Mouse (Mus musculus) gastrocnemius, postnatal 10 days (tissue): ENCODE measurements around the gene Krtap11-1. TPM values are rescaled to one million over a fixed set of nuclear protein-coding genes. Genes with fewer than 3 reads are reported as not detected.

Source experiments
- DNase-seq: peaks from one replicate; pipeline ENCODE4 v3.0.0; 2021; ENCODE audit warnings: mixed read lengths
- long read RNA-seq, 2 experiments: library from polyadenylated mRNA; stranded (forward); transcript quantifications; one replicate each; pipeline ENCODE4 v2.0.0; 2021
- total RNA-seq, 2 experiments: library from RNA; stranded (reverse); gene quantifications; 2 replicates each; pipeline ENCODE4 v1.2.3; 2021

Gene Krtap11-1
- not detected for total RNA-seq
- long read RNA-seq, experiment 1: 0 reads
- long read RNA-seq, experiment 2: 0 reads

DNA sequence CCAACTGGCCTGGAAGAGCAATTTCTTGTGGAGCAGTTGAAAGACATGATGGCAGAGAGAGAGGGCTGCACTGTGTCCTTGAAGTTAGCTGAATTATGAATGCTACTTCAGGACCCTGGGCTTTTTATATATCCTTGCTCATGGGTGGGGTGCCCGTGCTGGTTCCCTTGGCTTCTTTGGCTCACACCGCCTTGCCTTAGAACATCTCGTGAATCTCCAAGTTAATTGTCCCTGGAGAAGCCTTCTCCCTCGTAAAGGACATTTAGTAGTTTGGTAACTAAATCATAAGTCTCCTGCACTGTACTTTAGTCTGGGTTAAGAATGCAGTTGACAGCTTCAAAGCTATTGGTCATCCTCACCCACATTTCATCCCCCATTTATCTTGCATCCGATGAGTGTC, at the start of gene Krtap11-1:
Gene Krtap11-1, minus strand, starts transcription at position 101 of the 400 bp plus-strand sequence.
- DNase-seq: no peak

DNA sequence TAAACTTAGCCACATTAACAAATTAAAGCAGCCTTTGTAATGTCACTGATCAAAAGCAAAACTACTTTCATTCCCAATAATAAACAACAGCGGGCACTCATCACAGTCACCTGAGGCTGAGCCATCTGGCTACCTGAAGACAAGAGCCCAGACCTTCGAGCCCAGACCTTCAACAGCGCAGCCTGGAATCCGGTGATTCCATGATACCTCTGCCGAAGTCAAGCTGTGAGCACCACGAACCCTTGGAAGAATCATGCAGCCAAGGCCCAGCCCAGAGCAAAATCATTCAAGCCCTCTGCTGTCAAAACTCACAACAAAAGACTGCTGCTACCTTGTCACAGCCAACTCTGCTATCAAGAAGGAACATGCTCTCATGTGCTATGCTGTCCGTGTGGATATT, 47.2 kb upstream of the Krtap11-1 start:
- no peak for DNase-seq

DNA sequence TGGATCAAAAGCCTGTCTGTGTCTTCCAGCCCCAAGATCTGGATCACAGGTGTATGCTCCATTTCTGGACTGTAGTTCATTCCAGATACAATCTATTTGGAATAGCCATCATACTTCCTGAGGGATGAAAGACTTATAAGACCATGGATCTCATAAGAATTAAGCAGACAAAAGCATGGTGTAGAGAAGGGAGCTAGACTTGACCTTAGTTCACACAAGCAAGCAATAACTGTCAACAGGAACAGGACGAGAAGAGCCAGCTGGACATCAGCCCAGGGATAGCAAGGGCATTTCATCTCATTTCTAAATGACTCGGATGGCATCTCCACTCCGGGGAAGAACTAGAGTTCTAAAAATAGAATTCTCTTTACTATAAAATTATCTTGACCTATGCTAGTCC, 46.3 kb upstream of the Krtap11-1 start:
- peak; percentile 15 for DNase-seq

DNA sequence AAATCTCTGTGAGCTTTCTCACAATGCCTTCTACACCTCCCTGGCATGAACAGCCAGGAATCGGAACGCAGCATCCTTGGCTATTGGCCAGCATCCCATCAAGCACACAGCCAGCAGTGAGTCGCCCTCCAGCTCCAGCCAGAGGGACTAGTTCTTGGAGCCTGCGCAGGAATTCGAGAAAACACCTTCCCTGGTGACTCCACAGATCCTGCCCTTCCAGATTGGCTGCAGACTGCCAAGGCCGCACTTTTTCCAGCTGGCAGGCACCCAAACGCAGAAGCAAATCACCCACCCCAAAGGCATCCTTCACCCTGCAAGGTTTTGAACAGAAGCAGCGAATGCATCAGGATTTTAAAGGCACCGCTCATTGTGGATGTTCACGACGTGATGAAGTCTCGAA, 42.7 kb upstream of the Krtap11-1 start:
- peak; percentile 7 for DNase-seq

DNA sequence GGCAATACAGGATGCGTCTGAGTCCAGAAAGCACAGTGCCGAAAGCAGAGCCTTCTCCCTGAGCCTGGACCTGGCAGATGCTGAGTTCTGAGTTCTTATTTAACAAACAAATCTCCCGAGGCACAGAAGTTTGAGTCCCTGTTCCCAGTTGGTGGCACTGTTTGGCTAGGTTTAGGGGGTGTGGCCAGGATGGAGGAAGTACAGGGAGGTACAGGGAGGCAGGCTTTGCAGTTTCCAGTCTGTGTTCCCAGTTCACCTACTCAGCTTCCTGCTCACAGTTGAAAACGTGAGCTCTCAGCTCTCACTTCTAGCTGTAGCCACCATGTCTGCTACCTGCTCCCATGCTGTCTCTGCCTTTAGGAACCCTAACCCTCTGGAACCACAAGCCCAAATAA, 37.8 kb upstream of the Krtap11-1 start:
- DNase-seq: no peak

DNA sequence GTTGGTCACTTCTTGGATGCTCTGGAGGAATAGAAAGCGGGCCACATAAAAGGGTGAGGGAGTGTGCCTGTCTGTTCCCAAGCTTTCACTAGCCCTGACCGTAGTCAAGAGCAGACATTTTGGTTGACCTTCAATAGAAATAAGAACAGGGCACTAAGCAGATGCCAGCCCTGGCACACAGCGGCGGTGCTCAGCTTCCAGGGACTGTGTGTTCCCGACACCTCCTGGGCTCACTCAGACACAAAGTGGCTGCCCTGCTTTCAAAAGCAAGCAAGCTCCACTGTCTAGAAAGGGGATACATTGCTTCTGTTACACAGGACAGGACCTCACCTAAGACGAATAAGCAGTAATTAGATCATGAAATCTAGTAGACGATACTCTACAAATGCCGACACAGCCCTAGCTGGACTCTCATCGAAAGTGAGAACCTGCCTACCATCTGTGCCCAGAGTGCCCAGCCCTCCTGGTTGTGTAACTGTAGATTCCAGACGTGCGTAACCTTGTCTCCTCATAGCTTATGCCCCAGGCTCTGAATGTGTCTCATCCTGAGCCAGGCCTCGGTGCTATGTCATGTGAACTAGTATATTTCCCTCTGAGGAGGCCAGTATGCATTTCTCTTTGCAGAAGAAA, 37.3 kb upstream of the Krtap11-1 start:
- DNase-seq: peak; percentile 15

DNA sequence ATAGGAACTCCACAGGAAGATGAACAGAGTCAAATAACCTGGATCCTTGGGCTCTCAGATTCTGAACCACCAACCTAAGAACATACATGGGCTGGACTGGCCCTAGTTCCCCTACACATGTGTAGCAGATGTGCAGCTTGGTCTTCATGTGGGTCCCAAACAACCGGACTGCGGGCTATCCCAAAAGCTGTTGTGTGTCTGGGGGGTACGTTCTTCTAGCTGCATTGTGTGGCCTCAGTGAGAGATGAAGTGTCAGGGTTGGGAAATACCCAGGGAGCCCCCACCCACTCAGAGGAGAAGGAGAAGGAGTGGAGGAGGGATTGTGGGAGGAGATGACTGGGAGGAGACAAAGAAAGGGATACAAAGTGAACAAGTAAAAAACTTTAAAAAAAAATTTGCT, 36.0 kb upstream of the Krtap11-1 start:
- no peak for DNase-seq

DNA sequence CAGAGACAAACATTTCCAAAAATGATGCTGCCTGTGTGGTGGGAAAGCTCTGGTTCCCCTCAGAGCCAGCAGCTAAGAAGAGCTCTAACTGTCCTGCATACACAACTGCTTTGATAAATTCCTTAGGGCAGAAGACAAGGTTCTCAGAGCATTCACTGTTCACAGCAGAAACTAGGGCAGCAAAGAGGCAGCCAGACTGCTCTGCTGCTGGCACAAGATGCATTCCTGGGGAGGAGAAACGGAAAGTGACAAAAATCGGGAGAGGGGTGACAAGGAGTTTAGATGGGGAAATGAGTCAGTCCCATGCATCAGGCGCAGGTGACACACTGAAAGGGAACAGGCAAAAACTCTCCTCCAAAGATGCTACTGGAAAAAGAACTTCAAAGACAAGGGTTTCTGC, 16.2 kb upstream of the Krtap11-1 start:
- no peak for DNase-seq

DNA sequence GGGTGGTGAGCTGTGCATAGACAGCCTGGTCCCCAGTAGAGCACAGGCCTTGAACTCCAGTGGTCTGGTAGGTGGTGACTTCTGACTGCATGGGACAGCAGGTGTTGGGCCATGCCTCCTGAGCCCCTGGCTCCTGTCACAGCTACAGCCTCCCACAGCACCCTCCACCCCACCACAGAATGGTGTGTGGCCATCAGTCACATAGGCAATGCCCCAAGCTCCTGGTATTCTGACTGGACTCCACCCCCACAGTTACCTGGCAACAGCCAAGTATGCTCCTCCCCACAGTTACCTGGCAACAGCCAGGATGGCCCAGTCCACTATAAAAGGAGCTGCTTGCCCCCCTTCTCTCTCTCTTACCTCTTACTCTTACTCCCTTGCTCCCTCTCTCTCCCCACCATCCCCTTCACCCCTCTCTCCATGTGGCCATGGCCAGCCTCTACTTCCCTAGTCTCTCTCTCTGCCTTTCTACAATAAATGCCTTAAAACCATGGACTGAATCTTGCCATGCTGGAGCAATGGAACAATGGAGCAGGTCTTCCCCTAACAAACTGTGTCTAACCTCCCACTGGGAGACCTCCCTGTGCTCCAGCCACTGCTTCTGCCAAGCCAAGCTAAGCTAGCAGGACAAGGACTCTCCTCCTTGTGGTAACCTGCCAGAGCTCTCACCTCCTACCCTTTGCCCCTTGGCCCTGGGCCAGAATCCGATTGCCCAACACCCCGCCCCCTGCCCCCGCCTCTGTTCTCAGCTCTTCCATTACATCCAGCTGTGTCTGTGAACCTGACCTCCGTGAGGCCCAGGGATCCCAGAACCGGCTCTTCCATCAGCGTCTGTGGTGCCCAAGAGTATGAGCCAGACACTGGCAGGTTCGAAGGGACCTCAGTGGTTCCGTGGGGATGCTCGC, 14.9 kb upstream of the Krtap11-1 start:
- no peak for DNase-seq

DNA sequence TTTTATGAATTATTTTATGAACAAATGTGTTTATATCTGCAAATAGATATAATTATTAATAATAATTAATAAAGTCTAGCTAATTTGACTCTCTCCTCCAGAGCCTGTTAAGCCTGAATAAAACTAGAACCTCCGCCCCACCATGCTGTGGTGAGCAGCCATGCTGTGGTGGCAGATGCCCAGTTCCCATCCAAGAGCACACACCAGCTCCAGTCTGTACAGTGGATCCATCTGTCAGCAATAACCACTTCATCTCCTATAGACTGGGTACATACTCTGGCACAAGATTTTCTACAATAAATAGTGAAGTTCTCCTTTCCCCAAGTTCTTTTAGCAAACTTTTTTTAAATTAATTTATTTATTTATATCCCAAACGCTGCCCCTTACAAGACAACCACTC, 10.7 kb upstream of the Krtap11-1 start:
- no peak for DNase-seq

DNA sequence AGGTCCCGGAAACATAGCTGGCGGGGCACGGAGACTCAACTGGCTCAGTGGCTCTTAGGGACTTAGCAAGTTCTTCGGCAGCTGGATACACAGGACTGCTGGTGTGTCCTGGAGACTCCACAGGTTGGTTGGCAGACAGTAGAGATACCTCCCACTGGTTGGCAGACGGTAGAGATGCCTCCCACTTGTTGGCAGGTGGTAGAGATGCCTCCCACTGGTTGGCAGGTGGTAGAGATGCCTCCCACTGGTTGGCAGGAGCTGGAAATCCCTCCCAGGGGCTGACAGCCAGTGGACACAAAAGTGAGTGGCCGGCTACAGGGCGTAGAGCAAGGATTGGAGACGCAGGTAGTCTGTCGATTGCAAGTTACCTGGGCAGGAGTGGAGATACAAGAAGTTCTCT, 467 bp downstream of the Krtap11-1 start:
- DNase-seq: no peak

DNA sequence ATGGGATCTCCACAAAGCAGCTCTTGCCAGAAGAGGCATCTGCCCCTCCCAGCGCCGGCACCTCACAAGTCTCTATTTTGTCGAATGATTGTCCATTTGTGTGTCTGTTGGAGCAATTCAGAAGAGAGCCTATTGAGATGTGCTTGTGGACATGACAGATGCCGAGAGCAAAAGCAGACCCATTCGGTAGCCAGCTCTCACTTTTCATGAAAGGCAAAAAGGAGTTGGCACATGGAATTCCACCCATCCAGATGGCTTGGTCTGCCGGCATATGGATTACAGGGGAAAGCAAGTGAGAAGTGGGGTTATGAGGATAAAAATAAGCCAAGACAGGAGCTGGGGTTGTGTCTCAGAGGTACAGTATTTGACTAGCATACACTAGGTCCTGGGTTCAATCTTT, 1.8 kb downstream of the Krtap11-1 start:
- DNase-seq: no peak

DNA sequence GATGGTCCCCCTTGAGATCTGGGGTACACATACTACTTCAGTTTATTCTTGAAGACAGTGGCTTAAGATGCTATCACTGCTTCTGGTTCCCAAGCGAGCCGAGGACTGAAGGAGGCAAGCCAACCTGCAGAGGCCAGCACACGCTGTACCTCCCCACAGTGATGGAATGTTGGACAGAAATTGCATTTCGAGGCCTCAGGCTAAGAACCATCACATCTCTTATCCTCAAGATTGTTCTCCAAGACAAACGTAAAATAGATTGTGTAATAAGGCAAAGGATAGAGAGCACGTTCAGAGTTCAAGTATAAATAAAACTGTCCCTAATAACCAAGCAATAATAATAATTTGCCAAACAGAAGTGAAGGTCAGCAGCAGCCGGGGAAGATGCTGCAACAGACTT, 2.8 kb downstream of the Krtap11-1 start:
- DNase-seq: no peak

DNA sequence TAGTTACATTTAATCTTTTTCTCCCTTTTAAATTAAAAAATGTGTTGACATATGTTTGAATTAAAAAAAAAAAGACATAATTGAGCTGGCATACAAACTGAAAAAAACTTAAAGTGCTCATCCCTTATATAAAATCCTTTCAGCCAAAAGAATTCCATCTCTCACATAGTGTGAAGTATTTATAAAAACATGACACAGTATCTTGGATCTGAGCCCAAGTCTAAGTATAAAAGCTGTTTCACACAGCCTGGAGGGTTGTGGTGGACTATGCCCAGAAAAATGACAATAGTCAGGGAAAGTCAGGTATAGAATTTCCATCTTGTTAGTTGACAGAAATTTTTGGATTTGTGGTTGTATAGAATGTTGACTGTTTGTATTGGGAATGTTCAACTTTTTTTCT, 20.7 kb downstream of the Krtap11-1 start:
- DNase-seq: no peak

DNA sequence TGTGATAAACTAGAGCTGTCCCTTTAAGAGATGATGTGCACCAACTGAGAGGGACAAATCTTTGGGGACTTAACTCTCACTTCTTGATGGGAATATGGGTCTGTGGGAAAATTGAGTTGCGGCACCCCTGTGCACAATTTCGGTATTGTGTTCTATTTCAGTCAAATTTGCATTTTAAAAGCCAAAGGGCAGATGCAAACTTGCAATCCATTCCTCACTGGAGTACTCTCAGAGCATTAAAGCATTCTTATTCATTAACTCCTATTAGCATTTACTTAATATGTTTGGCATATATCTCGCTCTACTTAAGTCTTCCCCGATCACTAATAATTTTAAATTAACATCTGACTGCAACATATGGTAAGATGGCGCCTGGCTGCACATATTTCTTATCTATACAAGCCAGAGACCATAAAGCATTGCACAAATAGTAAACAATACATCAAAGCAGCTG, 32.9 kb downstream of the Krtap11-1 start:
- DNase-seq: no peak

DNA sequence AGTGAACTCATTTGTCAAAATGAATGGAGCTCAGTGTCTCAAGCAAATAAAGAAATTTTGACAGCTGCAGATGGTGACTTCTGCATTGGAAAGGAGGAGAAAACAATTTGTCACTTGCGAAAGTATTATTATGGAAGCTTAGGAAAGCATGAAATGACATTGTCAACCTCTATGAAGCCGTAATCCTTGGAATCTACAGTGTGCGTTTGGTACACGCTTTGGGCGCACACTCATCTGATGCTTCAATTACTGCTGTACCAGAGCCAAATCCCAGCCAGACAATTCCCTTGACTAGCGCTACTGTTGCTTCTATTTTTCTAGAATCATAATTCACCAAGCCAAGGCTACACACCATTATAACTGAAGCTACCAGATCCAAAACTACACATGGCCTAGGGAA, 33.6 kb downstream of the Krtap11-1 start:
- no peak for DNase-seq

DNA sequence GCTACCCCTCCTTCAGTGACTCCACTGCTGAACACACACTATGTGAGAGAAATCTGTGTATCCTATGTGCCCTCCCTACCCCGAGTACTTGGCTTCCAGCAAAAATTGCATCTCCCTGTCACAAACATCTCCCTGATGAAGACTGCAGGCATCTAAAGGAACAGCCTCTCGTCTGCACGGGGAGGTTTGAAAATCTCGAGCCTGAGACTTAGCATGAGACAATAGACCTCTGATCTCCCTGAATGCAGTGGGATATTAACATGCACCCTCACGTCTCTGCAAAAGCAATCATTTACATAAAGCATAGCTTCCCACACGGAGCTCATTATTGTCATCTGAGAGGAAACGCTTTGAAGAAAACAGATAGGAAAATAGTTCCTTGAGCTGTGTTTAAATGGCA, 40.4 kb downstream of the Krtap11-1 start:
- DNase-seq: no peak

DNA sequence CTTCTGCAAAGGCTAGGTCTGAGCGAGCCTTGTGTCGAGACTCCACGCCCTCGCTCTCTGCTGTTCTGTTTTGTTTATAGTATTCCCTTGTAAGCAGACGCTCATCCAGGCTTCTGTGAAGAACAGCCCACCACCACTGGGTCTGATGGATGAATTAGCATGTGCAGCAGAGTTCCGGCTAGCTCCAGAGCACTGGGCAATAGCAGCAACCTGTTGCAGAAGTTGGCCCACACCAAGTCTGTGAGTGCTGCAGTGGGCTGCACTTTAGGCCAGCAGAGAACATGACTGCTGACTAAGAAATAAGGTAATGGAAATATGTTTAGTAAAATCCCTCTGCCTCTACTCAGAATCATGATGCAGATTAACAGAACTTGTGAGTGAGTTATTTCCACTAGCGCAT, 41.1 kb downstream of the Krtap11-1 start:
- DNase-seq: no peak

DNA sequence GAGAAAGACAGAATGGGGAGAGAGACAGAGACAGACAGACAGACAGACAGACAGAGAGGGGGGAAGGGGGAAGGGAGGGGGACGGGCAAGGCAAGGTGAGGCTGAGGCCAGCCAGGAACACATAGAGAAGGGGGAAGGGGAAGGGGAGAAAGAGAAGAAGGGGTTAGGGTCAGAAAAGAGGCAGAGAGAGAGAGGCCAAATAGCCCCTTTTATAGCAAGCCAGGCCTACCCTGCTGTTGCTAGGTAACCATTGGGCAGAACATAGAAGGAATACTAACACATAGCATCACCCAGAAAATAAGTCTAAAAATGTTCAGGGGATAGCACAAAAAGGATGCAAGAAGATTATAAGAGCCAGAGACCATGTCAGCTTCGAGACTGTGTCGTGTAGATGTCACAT, 42.6 kb downstream of the Krtap11-1 start:
- no peak for DNase-seq

DNA sequence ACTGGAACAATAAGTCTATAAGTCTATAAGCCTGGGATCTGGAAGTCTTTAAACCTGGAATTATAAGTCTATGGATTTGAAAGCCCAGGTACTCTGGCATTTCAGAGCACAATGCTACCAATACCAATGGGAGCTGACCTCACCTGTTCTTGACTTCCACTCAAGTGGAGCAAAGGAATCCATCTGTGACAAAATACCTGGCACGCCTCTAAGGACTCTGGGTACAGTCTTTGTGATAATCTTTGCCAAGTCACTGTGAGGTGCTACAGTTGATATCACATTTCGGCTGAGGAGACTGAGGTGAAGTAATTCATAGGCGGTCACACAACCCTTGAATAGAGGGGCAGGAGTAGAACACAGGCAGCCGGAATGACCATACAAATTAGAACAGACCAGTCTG, 50.0 kb downstream of the Krtap11-1 start:
- no peak for DNase-seq

DNA sequence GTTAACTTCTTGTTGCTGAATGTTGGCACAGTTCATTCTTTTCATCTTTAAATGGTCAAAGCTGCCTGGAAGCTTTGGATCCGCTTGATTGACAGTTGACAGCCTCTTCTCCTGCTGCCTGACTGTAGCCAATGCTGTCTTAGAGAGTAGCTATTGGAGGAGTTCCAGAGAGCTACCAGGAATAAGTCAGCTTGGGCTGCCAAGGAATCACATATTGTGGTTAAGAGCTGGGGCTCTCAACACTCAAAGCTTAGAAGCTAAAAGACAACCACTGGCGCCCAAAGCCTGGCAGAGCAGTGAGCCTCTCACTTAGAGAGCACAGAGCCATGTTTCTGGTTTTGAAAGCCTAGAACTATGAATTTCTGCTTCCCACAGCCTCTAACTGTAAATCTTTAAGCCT, 50.4 kb downstream of the Krtap11-1 start:
- no peak for DNase-seq
